Mouse (Mus musculus) gastrocnemius, postnatal 14 days (tissue): Measurements from ENCODE around the gene Samd4. TPM values are rescaled to one million over a fixed set of nuclear protein-coding genes. Genes with fewer than 3 reads are reported as not detected.

Experiments
- DNase-seq: peaks from one replicate; pipeline ENCODE4 v3.0.0; 2021; ENCODE audit warnings: mixed read lengths
- intact Hi-C: fragments of 180-260 bp; cut with DNase I; formaldehyde crosslinking; loops from one replicate; pipeline ENCODE4 v1.15.1; 2025; ENCODE audit warnings: low total_unique reads
- total RNA-seq, 2 experiments: library from RNA; stranded (reverse); gene quantifications; 2 replicates each; pipeline ENCODE4 v1.2.3; 2021

The Samd4 gene
- total RNA-seq, 2 experiments from 2014 or later, result 29.2 to 42.4 TPM

GRCm38 (mm10) chr14:46945903-46946490 is 63.3 kb downstream of the Samd4 start:
- intact Hi-C loops, result no loop called here
- no peak for DNase-seq

- no peak for DNase-seq
- intact Hi-C loops, result no loop called here
These were observed 65.0 kb downstream of the Samd4 start for GRCm38 (mm10) chr14:46947644-46948043.

GRCm38 (mm10) chr14:46950527-46951384 is 68.1 kb downstream of the Samd4 start:
- DNase-seq, result no peak
- intact Hi-C loops, result no loop called here

- intact Hi-C loops, result no loop called here
- DNase-seq, result no peak
These were observed 69.6 kb downstream of the Samd4 start for GRCm38 (mm10) chr14:46952264-46952663.

GRCm38 (mm10) chr14:46955109-46955508 is 72.5 kb downstream of the Samd4 start:
- intact Hi-C loops, result no loop called here
- DNase-seq, result no peak

GRCm38 (mm10) chr14:46955574-46956043 is 73.0 kb downstream of the Samd4 start:
- no peak for DNase-seq
- intact Hi-C loops, result no loop called here

- intact Hi-C loops, result no loop called here
These were observed 73.5 kb downstream of the Samd4 start for GRCm38 (mm10) chr14:46956121-46956520.

GRCm38 (mm10) chr14:46959166-46959721 is 76.6 kb downstream of the Samd4 start:
- DNase-seq, result no peak
- intact Hi-C loops, result no loop called here

More at GRCm38 (mm10) chr14:46956121-46956520, 73.5 kb downstream of the Samd4 start:
- DNase-seq, result no peak

- intact Hi-C loops, result no loop called here
- DNase-seq, result no peak
These were observed 77.2 kb downstream of the Samd4 start for GRCm38 (mm10) chr14:46959831-46960230.

- DNase-seq, result no peak
- intact Hi-C loops, result no loop called here
These were observed 80.2 kb downstream of the Samd4 start for GRCm38 (mm10) chr14:46962832-46963231.

GRCm38 (mm10) chr14:46964074-46964872 is 81.6 kb downstream of the Samd4 start:
- intact Hi-C loops, result no loop called here
- no peak for DNase-seq

GRCm38 (mm10) chr14:46966206-46966605 is 83.6 kb downstream of the Samd4 start:
- peak; percentile 39 for DNase-seq
- intact Hi-C loops, result no loop called here

GRCm38 (mm10) chr14:46968046-46968445 is 85.4 kb downstream of the Samd4 start:
- intact Hi-C loops, result no loop called here
- DNase-seq, result no peak

- peak; percentile 44 for DNase-seq
These were observed 88.0 kb downstream of the Samd4 start for GRCm38 (mm10) chr14:46970673-46971072.

GRCm38 (mm10) chr14:46971802-46972201 is 89.1 kb downstream of the Samd4 start:
- no peak for DNase-seq
- intact Hi-C loops, result no loop called here

More at GRCm38 (mm10) chr14:46970673-46971072, 88.0 kb downstream of the Samd4 start:
- intact Hi-C loops, result no loop called here

GRCm38 (mm10) chr14:46974874-46975273 is 92.2 kb downstream of the Samd4 start:
- intact Hi-C loops, result no loop called here
- DNase-seq, result peak; percentile 0

GRCm38 (mm10) chr14:46975969-46976368 is 93.3 kb downstream of the Samd4 start:
- intact Hi-C loops, result no loop called here
- DNase-seq, result no peak

- intact Hi-C loops, result no loop called here
- no peak for DNase-seq
These were observed 94.1 kb downstream of the Samd4 start for GRCm38 (mm10) chr14:46976712-46977111.

GRCm38 (mm10) chr14:46977660-46978059 is 95.0 kb downstream of the Samd4 start:
- intact Hi-C loops, result no loop called here
- DNase-seq, result no peak

GRCm38 (mm10) chr14:46979172-46979571 is 96.5 kb downstream of the Samd4 start:
- intact Hi-C loops, result no loop called here
- DNase-seq, result no peak
